Mouse (Mus musculus) thymus, postnatal 10 days (tissue): ENCODE data around the gene Slc35a2.

Experiments
- DNase-seq, 2 experiments: peaks; one replicate each; pipeline ENCODE4 v3.0.0; 2021; ENCODE audit warnings: low spot score in 2 of 2

Gene Slc35a2

DNA sequence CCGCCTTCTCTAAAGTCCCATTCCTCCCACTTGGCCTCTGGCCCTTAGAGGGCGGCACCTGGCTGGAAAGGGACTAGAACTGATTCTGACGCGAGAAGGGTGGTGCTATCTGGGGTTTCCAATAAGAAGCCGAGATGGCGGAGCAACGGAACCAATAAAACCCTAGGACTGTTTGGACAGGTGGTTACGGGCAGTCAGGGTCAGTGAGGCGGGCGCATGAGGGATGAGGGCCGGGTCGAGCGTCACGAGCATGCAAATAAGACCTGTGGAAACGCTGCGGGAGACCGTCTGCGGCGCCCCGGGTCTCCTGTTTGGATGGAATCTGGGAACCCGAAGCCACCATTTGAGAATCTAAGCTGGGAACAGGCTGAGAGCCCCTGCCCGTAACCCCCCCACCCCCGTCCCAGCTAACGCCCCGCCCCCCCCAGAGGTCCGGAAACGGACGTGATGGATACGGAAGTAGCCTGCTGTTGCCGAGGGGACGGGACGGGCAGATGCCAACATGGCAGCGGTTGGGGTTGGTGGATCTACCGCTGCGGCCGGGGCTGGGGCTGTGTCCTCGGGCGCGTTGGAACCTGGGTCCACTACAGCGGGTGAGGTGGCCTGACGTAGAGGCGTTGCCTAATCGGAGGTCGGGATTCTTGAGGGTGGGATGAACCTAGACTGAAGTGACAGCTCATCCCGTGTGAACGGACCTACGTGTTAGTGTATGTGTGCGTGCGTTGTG lies at the start of gene Slc35a2:
Gene Slc35a2, plus strand, starts transcription at position 188 of the 727 bp plus-strand sequence.
- peak; percentile 47 for DNase-seq

- no peak for DNase-seq
Observed at GRCm38 (mm10) chrX:7837146-7837545, 46.7 kb upstream of the Slc35a2 start.

DNA sequence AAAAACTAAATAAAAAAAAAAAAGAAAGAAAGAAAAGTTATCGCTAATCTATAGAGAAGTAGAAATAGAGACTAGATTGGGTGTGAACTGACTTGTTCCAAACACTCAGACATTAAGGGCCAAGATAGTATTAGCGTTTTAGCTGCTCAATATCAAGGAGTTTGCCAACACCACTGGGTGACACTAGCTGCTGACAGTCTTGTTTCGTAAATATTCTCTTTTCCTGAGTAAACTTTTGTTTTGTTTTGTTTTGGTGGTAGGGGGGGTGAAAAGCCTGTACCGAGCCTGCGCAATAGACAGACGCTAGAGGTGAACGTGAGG lies 43.0 kb upstream of the Slc35a2 start:
- DNase-seq = no peak

GRCm38 (mm10) chrX:7841163-7842162 lies 42.4 kb upstream of the Slc35a2 start, which contains the start of gene Otud5:
Gene Otud5 (plus strand): TSS chrX:7841364.
- peak; percentile 91 to 95 for DNase-seq

- peak; percentile 20 to 33 for DNase-seq
Observed at GRCm38 (mm10) chrX:7842318-7842717, 41.5 kb upstream of the Slc35a2 start.

DNA sequence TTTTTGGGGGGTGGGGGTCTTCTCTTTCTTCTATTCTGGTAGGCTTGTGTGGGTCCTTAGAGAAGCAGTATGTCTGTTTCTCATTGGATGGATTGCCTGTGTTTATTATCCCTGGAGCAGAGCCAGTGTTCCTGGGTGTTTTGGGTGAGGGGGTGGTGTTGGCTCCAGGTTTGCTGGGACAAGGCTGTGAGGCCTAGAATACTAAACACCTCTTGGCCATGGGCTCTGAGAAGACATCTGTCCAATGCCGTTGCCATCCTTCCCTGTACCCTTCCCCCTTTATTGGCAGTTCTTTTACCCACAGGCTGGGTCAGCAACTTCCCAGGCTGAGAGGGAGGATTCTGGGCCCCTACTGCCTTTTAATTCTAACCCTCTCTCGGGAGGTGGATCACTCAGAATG lies 36.0 kb upstream of the Slc35a2 start:
- DNase-seq = no peak

DNA sequence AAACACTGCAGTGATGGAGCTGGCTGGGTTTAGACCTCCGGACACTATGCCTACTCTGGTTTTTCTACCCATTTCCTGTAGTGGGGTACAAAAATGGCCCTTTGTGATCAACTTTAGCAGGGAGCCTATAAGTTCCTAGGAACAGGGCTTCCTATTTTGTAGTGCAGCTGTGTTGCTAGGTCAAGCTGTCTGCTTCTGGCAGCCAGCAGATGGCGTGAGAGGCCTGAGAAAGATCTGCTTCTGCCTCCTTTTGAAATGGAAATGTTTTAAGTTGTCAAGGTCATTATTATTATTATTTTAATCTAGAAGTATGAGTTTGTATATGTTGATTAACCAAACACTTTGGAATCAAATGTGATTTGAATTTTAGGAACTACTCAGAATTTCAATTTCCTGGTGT lies 29.2 kb upstream of the Slc35a2 start:
- peak in 1 of 2 experiments; percentile 19 for DNase-seq

GRCm38 (mm10) chrX:7859191-7859753 lies 24.6 kb upstream of the Slc35a2 start:
- no peak for DNase-seq

DNA sequence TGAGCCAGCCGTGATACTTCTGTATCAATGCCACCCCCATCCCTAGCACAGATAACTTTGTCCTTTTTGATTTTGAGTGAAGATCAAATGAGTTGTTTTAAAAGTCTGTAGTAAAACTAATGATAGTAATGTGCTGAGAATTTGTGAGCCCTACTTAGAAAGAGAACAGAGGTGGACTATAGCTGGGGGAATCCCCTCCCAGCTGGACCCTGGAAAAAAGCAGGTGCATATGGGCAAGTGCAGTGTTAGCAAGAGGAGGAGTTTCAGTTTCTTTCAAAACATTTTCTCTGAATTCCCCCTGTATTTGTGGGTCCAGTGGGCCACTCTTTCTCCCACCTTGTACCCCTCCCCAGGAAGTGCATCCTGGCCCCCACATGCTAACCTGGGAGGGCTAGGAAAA lies 20.6 kb upstream of the Slc35a2 start:
- DNase-seq = no peak

DNA sequence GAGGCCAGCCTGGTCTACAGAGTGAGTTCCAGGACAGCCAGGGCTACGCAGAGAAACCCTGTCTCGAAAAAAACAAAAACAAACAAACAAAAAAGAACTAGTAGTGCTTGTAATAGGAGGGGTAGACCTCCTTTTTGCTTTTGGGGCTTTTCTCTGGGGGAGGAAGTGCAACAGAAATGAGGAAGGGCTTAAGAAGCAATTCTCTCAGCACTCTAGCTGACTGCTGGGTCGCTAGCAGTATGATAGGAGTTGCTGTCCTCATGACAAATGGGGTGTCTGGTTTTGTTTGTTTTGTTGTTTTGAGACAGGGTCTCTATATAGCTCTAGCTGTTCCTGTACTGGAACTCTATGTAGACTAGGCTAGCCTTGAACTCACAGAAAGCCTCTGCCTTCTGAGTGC lies 19.3 kb upstream of the Slc35a2 start:
- no peak for DNase-seq

- no peak for DNase-seq
Observed at GRCm38 (mm10) chrX:7865343-7865742, 18.5 kb upstream of the Slc35a2 start.

DNA sequence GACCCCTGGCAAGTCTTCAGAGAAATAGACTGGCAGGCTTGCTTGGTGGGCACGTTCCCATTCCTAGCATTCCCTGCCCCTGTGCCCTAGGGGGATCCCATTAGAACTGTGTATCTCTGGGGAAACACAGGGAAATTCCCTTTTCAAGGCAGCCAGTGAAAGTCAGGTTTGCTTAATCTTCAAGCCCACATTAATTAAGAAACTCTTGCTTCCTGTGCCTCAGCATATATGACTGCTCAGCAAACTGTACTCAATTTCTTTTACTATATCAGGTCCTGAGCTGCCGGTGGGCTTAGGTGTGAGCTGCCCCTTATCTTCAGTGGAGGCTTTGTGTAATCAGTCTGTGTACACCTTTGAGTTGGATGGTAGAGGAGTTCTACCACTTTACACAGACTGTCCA lies 18.0 kb upstream of the Slc35a2 start:
- DNase-seq = no peak

DNA sequence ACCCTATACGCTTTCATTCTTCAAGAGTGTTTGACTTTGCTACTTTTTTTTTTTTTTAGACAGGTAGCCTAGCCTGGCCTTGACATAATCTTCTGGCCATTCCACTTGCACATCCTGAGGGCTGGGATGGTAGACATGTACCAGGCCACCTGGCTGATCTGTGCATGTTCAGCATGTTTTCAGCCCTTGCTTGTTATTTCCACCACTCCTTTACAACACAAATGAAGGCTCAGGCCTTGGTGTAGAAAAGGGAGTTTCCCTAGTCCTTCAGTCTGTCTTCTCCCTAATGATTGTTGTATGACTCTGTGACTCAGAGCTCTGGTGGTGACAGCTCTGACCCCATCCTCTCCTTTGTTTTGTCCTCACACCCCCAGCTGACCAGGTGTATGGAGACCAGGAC lies 16.7 kb upstream of the Slc35a2 start:
- DNase-seq = no peak

GRCm38 (mm10) chrX:7868506-7868905 lies 15.3 kb upstream of the Slc35a2 start:
- no peak for DNase-seq

DNA sequence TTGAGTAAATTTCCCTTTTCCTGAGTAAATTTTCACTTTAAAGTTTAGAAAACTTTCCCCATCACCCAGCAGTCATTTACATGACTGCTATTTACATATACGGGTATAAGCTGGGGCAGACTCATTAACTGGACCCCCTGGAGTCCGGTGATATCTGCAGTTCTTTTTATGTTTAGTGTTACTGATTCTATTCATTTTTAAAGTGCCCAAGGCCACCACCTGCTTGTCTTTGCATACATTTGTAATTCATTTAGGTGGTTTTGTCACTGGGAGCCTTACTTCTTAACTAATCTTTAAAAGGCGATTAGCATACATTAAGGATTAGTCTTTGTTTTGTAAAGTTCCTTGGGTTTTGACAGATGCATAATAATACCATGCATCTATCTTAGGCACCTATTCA lies 14.0 kb upstream of the Slc35a2 start:
- no peak for DNase-seq

GRCm38 (mm10) chrX:7878007-7878419 lies 5.8 kb upstream of the Slc35a2 start, which contains the start of gene Pim2:
Gene Pim2 (plus strand): TSS chrX:7878262.
- peak; percentile 87 for DNase-seq

DNA sequence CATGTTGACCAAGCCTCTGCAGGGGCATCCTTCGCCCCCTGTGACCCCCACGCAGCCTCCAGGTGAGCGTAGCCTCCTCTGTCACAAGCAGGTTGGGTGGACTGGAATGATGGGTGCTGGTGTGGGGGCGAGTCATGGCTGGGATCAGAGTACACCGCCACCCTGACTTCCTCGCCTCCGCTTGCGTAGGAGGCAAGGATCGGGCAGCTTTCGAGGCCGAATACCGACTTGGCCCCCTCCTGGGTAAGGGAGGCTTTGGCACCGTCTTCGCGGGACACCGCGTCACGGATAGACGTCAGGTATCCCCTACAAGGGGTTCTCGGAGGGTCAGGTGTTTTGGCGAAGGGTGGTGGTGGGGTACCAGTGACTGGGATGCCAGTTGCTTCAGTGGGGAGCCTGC lies 5.3 kb upstream of the Slc35a2 start:
- DNase-seq = peak in 1 of 2 experiments; percentile 5

- DNase-seq = peak; percentile 25 to 49
Observed at GRCm38 (mm10) chrX:7879819-7880218, 4.0 kb upstream of the Slc35a2 start.

DNA sequence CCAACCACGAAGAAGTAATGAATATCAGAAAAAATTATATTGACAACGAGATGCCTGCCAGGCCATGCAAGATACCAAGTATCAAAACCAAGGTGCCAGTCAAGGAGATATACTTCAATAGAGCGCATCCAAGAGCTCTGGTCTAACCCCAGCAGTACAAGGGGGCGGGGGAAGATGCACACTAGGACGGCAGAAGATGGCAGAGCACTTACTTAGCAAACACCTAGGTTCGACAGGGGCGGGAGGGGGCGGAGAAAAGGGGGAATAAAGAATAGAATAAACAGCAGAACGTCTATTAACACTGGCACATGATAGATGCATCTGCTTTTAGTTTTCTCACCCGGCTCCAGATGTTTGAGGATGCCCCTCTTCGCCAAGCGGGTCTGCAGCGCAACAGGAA lies 14.4 kb downstream of the Slc35a2 start:
- peak in 1 of 2 experiments; percentile 10 for DNase-seq

DNA sequence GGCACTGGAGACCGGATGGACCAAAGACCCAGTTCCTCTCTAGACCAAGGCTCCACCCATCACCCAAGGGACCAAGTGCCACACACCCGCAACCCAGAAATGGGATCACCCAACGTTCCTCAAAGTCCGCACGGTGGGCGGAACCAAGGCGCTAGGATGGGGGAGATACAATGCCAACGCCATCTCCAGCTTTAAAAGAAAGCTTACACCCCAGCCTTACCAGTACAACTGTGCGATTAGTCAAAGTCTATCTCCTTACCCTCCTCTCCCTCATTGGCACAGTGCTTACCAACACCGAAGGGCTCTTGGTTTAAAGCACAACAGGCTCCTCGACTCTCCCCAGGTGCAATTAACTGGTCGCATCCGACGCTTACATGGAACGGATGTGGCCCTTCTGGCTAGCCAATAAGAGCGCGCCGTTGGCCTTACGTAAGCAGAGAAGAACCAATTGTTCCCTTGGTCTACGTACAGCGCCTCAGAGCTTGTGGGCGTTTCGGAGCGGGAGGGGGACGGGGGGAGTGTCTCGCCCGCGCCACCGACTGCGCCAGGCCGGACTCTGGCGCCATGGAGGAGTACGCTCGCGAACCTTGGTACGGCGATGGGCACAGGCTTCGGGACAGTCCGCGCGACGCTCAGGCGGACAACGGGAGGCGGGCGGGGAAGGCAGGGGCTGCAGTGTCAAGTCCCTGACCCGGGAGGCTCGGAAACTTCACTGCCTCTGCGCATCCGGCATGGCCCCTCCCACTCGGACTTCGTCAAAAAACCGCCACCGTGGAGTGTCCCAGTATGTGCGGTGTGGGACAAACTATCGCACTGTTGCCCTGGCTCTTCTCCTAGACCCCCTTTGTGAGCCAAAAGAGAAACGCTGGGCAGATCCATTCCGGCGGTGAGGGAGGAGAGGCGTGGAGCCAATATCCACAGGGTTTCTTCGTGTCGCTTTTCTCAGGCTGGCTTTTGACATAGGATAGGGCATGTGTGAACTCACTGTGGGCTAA lies 15.3 kb downstream of the Slc35a2 start, which contains the start of the genes Pqbp1 and Timm17b:
Gene Pqbp1, minus strand, starts transcription at position 390 of the 995 bp plus-strand sequence.
Gene Timm17b, plus strand, starts transcription at position 478 of the 995 bp plus-strand sequence.
- DNase-seq = peak; percentile 74 to 80

DNA sequence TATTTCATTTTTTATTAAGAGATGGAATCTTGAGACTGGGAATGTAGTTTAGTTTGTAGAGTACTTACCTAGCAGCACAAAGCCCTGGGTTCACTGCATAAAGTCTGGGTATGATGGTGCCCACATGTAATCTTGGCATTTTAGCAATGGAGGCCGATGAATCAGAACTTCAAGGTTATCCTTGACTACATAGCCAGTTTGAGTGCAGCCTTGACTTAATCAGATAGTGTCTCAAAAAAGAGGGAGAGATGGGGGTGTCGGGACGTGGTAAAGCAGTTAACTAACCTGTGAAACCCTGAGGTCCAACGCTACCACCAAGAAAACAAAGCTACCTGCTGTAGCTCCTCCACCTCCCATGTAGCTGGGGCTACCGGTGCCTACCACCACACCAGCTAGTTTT lies 20.6 kb downstream of the Slc35a2 start:
- DNase-seq = no peak
